Mouse (Mus musculus): ENCODE results near the gene Ephx1.

DNA sequence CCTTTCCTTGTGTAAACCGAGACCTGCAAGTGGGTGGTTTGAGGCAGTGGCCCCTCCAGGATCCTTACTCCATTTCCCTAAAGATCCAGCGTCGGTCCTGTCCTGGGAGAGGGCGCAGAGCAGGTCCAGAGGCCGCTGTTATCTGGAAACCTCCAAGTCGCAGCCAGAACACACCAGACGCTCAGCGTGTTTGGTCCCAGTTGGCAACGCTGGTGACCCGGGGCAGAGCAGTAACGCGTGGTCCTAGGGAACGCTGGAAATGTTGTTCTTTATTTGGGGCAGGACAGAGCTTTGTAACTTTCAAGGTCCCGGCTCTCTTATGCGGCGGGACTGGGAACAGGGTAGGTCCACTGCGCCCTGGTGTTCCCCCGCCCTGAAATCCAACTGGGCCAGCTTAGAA, 79.0 kb downstream of the Ephx1 start:
- no peak for TF ChIP-seq POLR2A (IDR thresholded peaks at IDR 0.05; ENCODE audit: borderline replicate concordance, extremely low read depth, low read depth, low read length)
- TF ChIP-seq CTCF (IDR thresholded peaks at IDR 0.05; ENCODE audit: insufficient read depth, low read length), result no peak
